Mouse (Mus musculus): ENCODE data around the gene Setd4. TPM values are rescaled to one million over a fixed set of nuclear protein-coding genes. Genes with fewer than 3 reads are reported as not detected.

Gene Setd4
- polyA plus RNA-seq, 1 experiment from 2014 or later = 20.3 TPM

GRCm38 (mm10) chr16:93574521-93575191 lies 29.2 kb downstream of the Setd4 start:
- H3K4me2 ChIP-seq = no peak overlapping the region
- peaks cover 13% of the 10 kb centered on the region for H3K4me1 ChIP-seq (replicated peaks)
- peaks cover 5% of the 10 kb centered on the region for H3K27me3 ChIP-seq
- ATAC-seq (ENCODE audit: insufficient number of reproducible peaks, insufficient read depth, low FRiP score, low TSS enrichment, low read depth) = no peak
- no peak overlapping the region for H3K27ac ChIP-seq
- 61% methylated on average over 18 of the region's 18 CpGs for WGBS
- H3K9ac ChIP-seq (replicated peaks) = no peak overlapping the region
- no peaks in the 10 kb centered on the region for H3K36me3 ChIP-seq
- H3K4me3 ChIP-seq (replicated peaks) = no peak overlapping the region
- H3K9me3 ChIP-seq = no peaks in the 10 kb centered on the region

- Histone ChIP-seq H3K4me3 (replicated peaks) (no peak overlapping the region), H3K27ac (no peak overlapping the region), H3K9me3 (no peaks in the 10 kb centered on the region), H3K27me3 (peaks cover 5% of the 10 kb centered on the region), H3K9ac (replicated peaks) (no peak overlapping the region), H3K4me2 (no peak overlapping the region), H3K36me3 (no peaks in the 10 kb centered on the region), H3K4me1 (replicated peaks) (peaks cover 13% of the 10 kb centered on the region)
- 93% methylated on average over 5 of the region's 5 CpGs for WGBS
- ATAC-seq (ENCODE audit: insufficient number of reproducible peaks, insufficient read depth, low FRiP score, low TSS enrichment, low read depth) = no peak
Measured at GRCm38 (mm10) chr16:93573434-93573833, 30.4 kb downstream of the Setd4 start.

- Histone ChIP-seq H3K36me3 (no peaks in the 10 kb centered on the region), H3K27ac (no peak overlapping the region), H3K9ac (replicated peaks) (no peak overlapping the region), H3K4me3 (replicated peaks) (no peak overlapping the region), H3K27me3 (peaks cover 5% of the 10 kb centered on the region; the same call in 1 of the 2 replicates), H3K4me1 (replicated peaks) (peaks cover 13% of the 10 kb centered on the region), H3K9me3 (no peaks in the 10 kb centered on the region), H3K4me2 (no peak overlapping the region)
- 96% methylated on average over 6 of the region's 6 CpGs for WGBS
- no peak for ATAC-seq (ENCODE audit: insufficient number of reproducible peaks, insufficient read depth, low FRiP score, low TSS enrichment, low read depth)
Measured at GRCm38 (mm10) chr16:93572383-93572782, 31.5 kb downstream of the Setd4 start.

GRCm38 (mm10) chr16:93558499-93558898 lies 45.4 kb downstream of the Setd4 start:
- no peaks in the 10 kb centered on the region for H3K9me3 ChIP-seq
- peak overlapping the region; percentile 44 for H3K4me2 ChIP-seq
- 6% methylated on average over 12 of the region's 12 CpGs for WGBS
- H3K4me1 ChIP-seq (replicated peaks) = peaks cover 22% of the 10 kb centered on the region
- H3K9ac ChIP-seq (replicated peaks) = no peak overlapping the region
- H3K27ac ChIP-seq = no peak overlapping the region
- H3K4me3 ChIP-seq (replicated peaks) = 0 out of 2 replicates have a peak overlapping the region, but pooled peaks have one; percentile 2
- no peaks in the 10 kb centered on the region for H3K36me3 ChIP-seq
- no peak for ATAC-seq (ENCODE audit: insufficient number of reproducible peaks, insufficient read depth, low FRiP score, low TSS enrichment, low read depth)
- peaks cover 9% of the 10 kb centered on the region; the same call in 1 of the 2 replicates for H3K27me3 ChIP-seq

GRCm38 (mm10) chr16:93557646-93558045 lies 46.2 kb downstream of the Setd4 start:
- H3K9me3 ChIP-seq = no peaks in the 10 kb centered on the region
- WGBS = 67% methylated on average over 8 of the region's 8 CpGs
- H3K4me3 ChIP-seq (replicated peaks) = no peak overlapping the region
- H3K36me3 ChIP-seq = no peaks in the 10 kb centered on the region
- no peak overlapping the region for H3K9ac ChIP-seq (replicated peaks)
- H3K27ac ChIP-seq = no peak overlapping the region
- H3K27me3 ChIP-seq = peaks cover 3% of the 10 kb centered on the region; the same call in 1 of the 2 replicates
- H3K4me2 ChIP-seq = peak overlapping the region; percentile 44; the same call in 1 of the 2 replicates
- ATAC-seq (ENCODE audit: insufficient number of reproducible peaks, insufficient read depth, low FRiP score, low TSS enrichment, low read depth) = no peak
- peaks cover 25% of the 10 kb centered on the region for H3K4me1 ChIP-seq (replicated peaks)

GRCm38 (mm10) chr16:93552686-93553513 lies 51.0 kb downstream of the Setd4 start:
- Histone ChIP-seq H3K36me3 (no peaks in the 10 kb centered on the region), H3K9ac (replicated peaks) (no peak overlapping the region), H3K4me3 (replicated peaks) (no peak overlapping the region), H3K4me2 (no peak overlapping the region), H3K4me1 (replicated peaks) (peaks cover 11% of the 10 kb centered on the region), H3K27me3 (peaks cover 7% of the 10 kb centered on the region; the same call in 1 of the 2 replicates), H3K27ac (no peak overlapping the region), H3K9me3 (no peaks in the 10 kb centered on the region)
- no peak for ATAC-seq (ENCODE audit: insufficient number of reproducible peaks, insufficient read depth, low FRiP score, low TSS enrichment, low read depth)
- WGBS = 79% methylated on average over 12 of the region's 12 CpGs

- 48% methylated on average over 10 of the region's 10 CpGs for whole genome bisulfite sequencing
- ATAC-seq (ENCODE audit: insufficient number of reproducible peaks, insufficient read depth, low FRiP score, low TSS enrichment, low read depth) = no peak
- H3K27ac ChIP-seq = no peak overlapping the region
- no peaks in the 10 kb centered on the region for H3K9me3 ChIP-seq
- no peak overlapping the region for H3K4me2 ChIP-seq
- no peaks in the 10 kb centered on the region for H3K36me3 ChIP-seq
- H3K27me3 ChIP-seq = peaks cover 11% of the 10 kb centered on the region
- 0 out of 2 replicates have a peak, but pooled peaks cover 9% of the 10 kb centered on the region for H3K4me1 ChIP-seq (replicated peaks)
- no peak overlapping the region for H3K4me3 ChIP-seq (replicated peaks)
- no peak overlapping the region for H3K9ac ChIP-seq (replicated peaks)
Measured at GRCm38 (mm10) chr16:93549287-93549686, 54.6 kb downstream of the Setd4 start.

GRCm38 (mm10) chr16:93548045-93548444 lies 55.8 kb downstream of the Setd4 start:
- 73% methylated on average over 2 of the region's 2 CpGs for WGBS
- H3K9ac ChIP-seq (replicated peaks) = no peak overlapping the region

GRCm38 (mm10) chr16:93547122-93547521 lies 56.7 kb downstream of the Setd4 start:
- no peak overlapping the region for H3K4me3 ChIP-seq (replicated peaks)
- whole genome bisulfite sequencing = 67% methylated on average over 3 of the region's 3 CpGs
- no peaks in the 10 kb centered on the region for H3K36me3 ChIP-seq
- peaks cover 18% of the 10 kb centered on the region for H3K27me3 ChIP-seq
- ATAC-seq (ENCODE audit: insufficient number of reproducible peaks, insufficient read depth, low FRiP score, low TSS enrichment, low read depth) = no peak
- no peak overlapping the region for H3K9ac ChIP-seq (replicated peaks)
- H3K9me3 ChIP-seq = no peaks in the 10 kb centered on the region
- 0 out of 2 replicates have a peak, but pooled peaks cover 6% of the 10 kb centered on the region for H3K4me1 ChIP-seq (replicated peaks)
- no peak overlapping the region for H3K27ac ChIP-seq
- no peak overlapping the region for H3K4me2 ChIP-seq

More at GRCm38 (mm10) chr16:93548045-93548444, 55.8 kb downstream of the Setd4 start:
- H3K27ac ChIP-seq = no peak overlapping the region
- 0 out of 2 replicates have a peak, but pooled peaks cover 5% of the 10 kb centered on the region for H3K4me1 ChIP-seq (replicated peaks)
- ATAC-seq (ENCODE audit: insufficient number of reproducible peaks, insufficient read depth, low FRiP score, low TSS enrichment, low read depth) = no peak
- no peak overlapping the region for H3K4me3 ChIP-seq (replicated peaks)
- H3K4me2 ChIP-seq = no peak overlapping the region
- H3K9me3 ChIP-seq = no peaks in the 10 kb centered on the region
- no peaks in the 10 kb centered on the region for H3K36me3 ChIP-seq
- H3K27me3 ChIP-seq = peaks cover 14% of the 10 kb centered on the region

GRCm38 (mm10) chr16:93546354-93546965 lies 57.4 kb downstream of the Setd4 start:
- no peak overlapping the region for H3K4me3 ChIP-seq (replicated peaks)
- H3K27me3 ChIP-seq = peaks cover 18% of the 10 kb centered on the region
- no peaks in the 10 kb centered on the region for H3K36me3 ChIP-seq
- H3K4me1 ChIP-seq (replicated peaks) = 0 out of 2 replicates have a peak, but pooled peaks cover 10% of the 10 kb centered on the region
- ATAC-seq (ENCODE audit: insufficient number of reproducible peaks, insufficient read depth, low FRiP score, low TSS enrichment, low read depth) = no peak
- 63% methylated on average over 12 of the region's 12 CpGs for WGBS
- H3K9ac ChIP-seq (replicated peaks) = no peak overlapping the region
- no peak overlapping the region for H3K27ac ChIP-seq
- H3K9me3 ChIP-seq = no peaks in the 10 kb centered on the region
- no peak overlapping the region for H3K4me2 ChIP-seq

- H3K27ac ChIP-seq = no peak overlapping the region
- H3K4me2 ChIP-seq = no peak overlapping the region
- ATAC-seq (ENCODE audit: insufficient number of reproducible peaks, insufficient read depth, low FRiP score, low TSS enrichment, low read depth) = no peak
- H3K9ac ChIP-seq (replicated peaks) = no peak overlapping the region
- no peaks in the 10 kb centered on the region for H3K9me3 ChIP-seq
- 0 out of 2 replicates have a peak, but pooled peaks cover 10% of the 10 kb centered on the region for H3K4me1 ChIP-seq (replicated peaks)
- WGBS = 89% methylated on average over 4 of the region's 4 CpGs
- peaks cover 14% of the 10 kb centered on the region for H3K27me3 ChIP-seq
- no peak overlapping the region for H3K4me3 ChIP-seq (replicated peaks)
- no peaks in the 10 kb centered on the region for H3K36me3 ChIP-seq
Measured at GRCm38 (mm10) chr16:93544931-93545330, 58.9 kb downstream of the Setd4 start.
